Mouse (Mus musculus): Measurements from ENCODE around the gene BC016579. TPM values are rescaled to one million over a fixed set of nuclear protein-coding genes. Genes with fewer than 3 reads are reported as not detected.

Gene BC016579
- 0.15 TPM for polyA plus RNA-seq (2014; fragmentation: Illumina TruSeq; extraction: RNeasy Lipid Tissue Mini Kit (QIAGEN cat#74804); ENCODE audit: low read depth, low replicate concordance)

GRCm38 (mm10) chr16:45653934-45654332 lies at the start of gene BC016579:
Gene BC016579, minus strand, starts transcription at chr16:45654068.

GRCm38 (mm10) chr16:45693558-45693957 lies 39.7 kb upstream of the BC016579 start, which contains the start of gene Tmprss7:
Gene Tmprss7, minus strand, starts transcription at chr16:45693658.

DNA sequence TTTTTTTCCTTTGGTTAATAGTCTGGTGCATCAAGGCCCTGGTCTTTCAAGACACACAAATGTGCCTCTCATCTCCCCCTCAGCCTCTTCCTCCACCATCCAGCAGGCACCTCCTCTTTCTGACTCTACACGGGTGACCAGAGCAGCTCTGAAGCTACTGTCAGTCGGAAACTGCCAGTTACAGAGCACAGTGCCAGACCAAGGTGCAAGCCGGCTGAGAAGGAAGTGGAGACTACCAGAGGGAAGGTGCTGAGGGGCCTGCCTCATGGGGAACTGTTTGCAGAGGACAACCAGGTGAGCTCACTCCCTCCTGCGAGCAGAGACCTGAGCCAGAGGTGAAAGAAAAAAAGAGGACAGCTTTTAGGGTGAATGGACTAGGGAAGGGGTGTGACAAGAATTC lies 43.6 kb downstream of the BC016579 start, which contains the start of gene Gcsam:
Gcsam (plus strand) TSS at position 114 of the 400 bp plus-strand sequence.

Other genes starting within 250 kb of the BC016579 start
- gene Cd200, start 245.0 kb downstream of the BC016579 start, polyA plus RNA-seq (2014; fragmentation: Illumina TruSeq; extraction: RNeasy Lipid Tissue Mini Kit (QIAGEN cat#74804); ENCODE audit: low read depth, low replicate concordance), result 10.5 TPM
- gene Gm609, start 161.1 kb downstream of the BC016579 start, polyA plus RNA-seq (2014; fragmentation: Illumina TruSeq; extraction: RNeasy Lipid Tissue Mini Kit (QIAGEN cat#74804); ENCODE audit: low read depth, low replicate concordance), result 4.4 TPM
- 0.41 TPM for gene Gm17783, start 122.0 kb downstream of the BC016579 start, polyA plus RNA-seq (2014; fragmentation: Illumina TruSeq; extraction: RNeasy Lipid Tissue Mini Kit (QIAGEN cat#74804); ENCODE audit: low read depth, low replicate concordance)
- 264 TPM for gene Slc9c1, start 118.8 kb downstream of the BC016579 start, polyA plus RNA-seq (2014; fragmentation: Illumina TruSeq; extraction: RNeasy Lipid Tissue Mini Kit (QIAGEN cat#74804); ENCODE audit: low read depth, low replicate concordance)
- 1.5 TPM for gene Gcsam, start 43.7 kb downstream of the BC016579 start, polyA plus RNA-seq (2014; fragmentation: Illumina TruSeq; extraction: RNeasy Lipid Tissue Mini Kit (QIAGEN cat#74804); ENCODE audit: low read depth, low replicate concordance)
- gene Tmprss7, start 39.6 kb upstream of the BC016579 start, polyA plus RNA-seq (2014; fragmentation: Illumina TruSeq; extraction: RNeasy Lipid Tissue Mini Kit (QIAGEN cat#74804); ENCODE audit: low read depth, low replicate concordance), result 0.36 TPM
- gene Tagln3, start 70.5 kb upstream of the BC016579 start, polyA plus RNA-seq (2014; fragmentation: Illumina TruSeq; extraction: RNeasy Lipid Tissue Mini Kit (QIAGEN cat#74804); ENCODE audit: low read depth, low replicate concordance), result not detected
- gene Abhd10, start 88.9 kb upstream of the BC016579 start, polyA plus RNA-seq (2014; fragmentation: Illumina TruSeq; extraction: RNeasy Lipid Tissue Mini Kit (QIAGEN cat#74804); ENCODE audit: low read depth, low replicate concordance), result 16.7 TPM